Mouse (Mus musculus) cerebellum, adult 8-10 months (tissue): ENCODE data around the gene Nr1h2.

Source experiments
- DNase-seq: peaks from one replicate; pipeline ENCODE4 v3.0.0; 2022

Nr1h2 gene

DNA sequence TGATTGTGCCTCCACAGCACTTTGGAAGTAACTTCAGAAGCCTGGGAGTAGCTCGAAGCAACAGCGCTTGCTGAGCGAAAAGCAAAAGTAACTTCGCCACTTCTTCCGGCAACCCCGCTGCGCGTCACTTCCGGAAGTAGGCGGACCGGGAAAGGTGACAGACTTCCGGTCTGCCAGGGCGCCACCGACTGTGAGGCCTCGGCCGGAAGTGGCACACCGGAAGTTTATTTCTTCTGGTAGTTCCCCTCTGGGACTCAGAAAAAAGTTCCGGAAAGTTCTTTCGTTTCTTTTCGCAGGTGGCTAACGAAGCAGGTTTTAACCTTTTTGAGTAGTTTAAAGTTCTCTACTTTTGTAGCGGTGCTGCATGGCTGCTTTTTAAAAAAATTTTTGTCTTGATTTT is at the start of gene Nr1h2:
Gene Nr1h2 (minus strand): TSS at position 126 of the 400 bp plus-strand sequence.
- DNase-seq, result peak; percentile 92

DNA sequence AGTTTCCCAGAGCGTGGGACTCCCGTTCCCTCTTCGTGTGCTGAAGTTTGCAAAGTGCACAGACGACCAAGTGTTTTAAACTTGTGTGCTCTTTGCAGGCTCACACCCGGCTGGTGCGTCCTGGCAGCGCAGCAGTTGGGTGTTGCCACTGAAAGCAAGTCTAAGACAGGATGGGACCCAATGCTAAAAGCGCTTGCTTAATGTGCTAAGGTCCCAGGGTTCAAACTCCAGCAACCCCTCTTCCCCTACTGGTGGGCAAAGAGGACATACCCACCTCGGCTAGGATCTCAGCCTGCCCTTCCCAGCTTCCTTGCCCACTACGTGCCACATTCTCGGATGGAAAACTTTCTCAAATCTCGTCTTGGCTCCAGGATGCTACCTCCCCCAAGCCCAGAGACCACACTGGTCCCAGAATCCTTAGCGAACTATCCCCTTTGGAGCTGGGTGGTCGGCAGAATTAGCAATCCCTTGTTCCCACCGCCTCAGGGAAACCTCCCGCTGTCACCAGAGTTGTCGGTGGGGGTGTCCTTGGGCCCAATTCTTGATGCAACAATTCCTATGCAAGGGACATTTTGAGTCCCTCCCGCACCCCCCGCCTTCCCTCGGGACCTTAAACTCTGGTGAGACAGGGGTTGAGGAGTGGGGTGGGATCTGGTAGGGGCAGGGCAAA is 49.6 kb upstream of the Nr1h2 start:
- peak; percentile 54 for DNase-seq

DNA sequence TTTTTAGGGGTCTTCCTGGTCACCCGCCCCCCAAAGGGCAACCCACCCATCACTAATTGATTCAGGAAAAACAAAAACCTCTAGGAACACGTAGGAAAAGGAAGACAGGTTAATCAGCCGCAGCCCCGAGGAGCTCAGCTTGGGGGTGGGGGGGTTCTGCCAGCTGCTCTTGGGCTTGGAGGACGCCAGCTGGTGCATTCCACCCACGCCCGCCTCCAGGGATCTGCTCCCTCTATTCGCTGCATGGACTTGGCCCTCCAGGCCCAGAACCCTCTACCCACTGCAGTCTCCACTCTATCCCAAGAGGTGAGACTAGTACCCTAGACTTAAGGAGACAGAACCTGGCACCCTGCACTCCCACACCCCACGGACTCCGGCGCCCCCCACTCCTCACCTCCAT is 48.7 kb upstream of the Nr1h2 start:
- peak; percentile 74 for DNase-seq

DNA sequence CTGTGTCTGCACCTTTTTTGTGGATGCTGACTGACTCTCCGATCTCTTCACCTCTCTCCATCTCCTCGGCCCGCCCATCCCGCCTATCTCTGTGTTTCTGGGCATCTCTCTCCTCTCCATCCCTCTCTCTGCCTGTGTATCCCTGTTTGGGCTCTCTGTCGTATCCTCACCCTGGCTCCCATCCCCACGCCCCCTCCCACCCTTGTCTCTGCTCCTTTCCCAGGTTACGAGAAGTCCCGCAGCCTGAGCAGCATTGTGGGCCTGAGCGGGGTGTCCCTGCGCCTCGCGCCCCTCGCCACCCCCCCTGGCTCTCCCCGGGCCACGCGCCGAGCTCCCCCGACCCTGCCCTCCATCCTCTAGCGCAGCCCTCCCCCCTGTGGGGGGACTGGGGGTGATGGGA is 47.9 kb upstream of the Nr1h2 start:
- no peak for DNase-seq

DNA sequence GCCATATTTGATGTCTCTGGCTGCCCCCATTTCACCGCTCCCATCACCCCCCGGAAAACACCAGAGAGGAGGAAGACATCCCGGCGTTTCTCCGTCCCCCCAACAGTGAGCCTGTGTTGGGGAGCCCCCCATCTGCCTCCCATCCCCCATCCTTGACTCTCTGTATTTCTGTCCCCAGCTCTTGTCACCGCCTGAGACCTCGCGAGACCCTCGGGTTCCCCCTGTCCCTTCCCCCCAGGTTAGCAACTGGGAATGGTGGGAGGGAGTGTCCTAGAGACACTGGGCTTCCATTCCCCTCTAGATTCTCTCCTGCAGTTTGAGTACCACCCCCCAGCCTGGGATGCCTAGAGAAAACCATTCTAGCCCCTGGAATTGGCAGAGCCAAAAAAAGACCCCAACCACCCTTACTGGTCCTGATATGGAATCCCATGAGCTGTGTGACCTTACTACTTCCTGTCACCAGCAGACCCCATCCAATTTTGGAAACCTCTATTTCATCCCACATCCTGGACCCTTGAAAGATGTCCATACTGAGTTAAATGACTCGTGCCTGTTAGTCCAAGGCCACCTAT is 47.0 kb upstream of the Nr1h2 start:
- no peak for DNase-seq

DNA sequence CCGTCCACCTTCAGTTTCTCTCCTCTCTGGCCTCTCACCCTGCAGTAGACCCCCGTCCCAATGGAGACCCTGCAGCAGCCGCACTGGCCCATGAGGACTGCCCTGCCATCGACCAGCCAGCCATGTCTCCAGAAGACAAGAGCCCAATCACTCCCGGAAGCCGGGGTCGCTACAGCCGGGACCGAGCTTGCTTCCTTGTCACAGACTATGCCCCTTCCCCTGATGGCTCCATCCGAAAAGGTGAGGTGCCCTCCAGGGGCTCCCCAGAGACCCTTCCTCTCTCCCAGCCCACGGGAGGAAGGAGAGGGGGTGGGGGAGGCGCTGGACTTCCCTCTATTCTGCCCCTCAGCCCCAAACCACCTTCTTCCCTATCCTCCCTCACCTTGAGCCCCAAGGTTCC is 44.6 kb upstream of the Nr1h2 start:
- no peak for DNase-seq

DNA sequence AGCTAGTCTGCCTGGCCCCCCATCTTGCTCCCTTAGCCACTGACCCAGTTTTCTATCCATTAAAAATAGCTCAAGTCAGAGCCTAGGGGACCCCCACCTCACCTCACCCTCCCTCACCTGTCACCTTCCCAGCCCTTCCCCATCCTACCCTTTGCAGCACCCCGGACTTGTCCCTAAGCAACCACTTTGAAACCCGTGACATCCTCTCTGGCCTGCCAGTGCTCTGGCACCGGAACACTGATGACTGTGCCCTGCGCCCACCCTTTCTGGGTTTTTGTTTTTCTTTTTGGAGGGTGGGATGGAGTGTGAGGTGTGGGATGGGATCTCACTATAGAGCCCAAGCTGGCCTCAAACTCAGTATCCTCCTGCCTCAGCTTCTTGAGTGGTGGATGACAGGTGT is 43.9 kb upstream of the Nr1h2 start:
- no peak for DNase-seq

DNA sequence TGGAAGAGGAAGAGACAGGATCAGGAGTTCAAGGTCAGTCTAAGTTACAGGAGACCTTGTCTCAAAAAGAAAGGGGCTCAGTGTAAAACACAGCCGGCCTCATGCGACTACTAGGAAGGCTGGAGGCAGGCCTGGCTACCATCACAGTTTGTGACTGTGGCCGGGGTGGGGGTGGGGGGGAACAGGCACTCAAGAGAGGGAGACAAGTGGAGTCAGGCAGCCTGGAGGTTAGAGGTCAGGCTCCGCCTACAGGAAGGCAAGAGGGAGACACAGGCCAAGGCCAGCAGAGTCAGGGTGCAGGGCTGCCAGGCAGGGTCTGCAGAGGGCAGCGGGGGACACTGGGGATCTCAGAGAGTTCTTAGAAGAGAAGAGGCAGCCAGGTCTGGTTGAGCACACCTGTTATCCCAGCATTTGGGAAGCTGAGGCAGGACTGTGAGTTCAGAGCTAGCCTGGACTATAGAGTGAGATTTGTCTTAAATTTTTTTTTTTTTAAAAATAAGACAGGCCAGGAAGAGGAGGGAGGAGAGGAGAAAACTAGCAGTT is 43.3 kb upstream of the Nr1h2 start:
- peak; percentile 37 for DNase-seq

DNA sequence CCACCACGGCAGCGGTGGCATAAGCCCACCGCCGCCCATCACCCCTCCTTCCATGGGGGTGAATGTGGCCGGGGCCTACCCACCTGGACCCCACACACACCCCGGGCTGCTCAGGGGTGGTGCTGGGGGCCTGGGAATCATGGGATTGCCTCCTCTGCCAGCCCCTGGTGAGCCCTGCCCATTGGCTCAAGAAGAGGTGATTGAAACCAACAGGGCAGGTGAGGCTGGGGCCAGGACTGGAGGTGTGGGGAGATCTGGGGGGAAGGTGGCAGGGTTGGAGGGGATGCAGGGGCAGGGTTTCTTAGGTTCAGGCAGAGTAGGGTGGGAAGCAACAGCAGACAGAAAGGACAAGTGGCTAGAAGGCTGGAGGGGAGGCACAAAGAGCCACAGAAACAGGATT is 42.3 kb upstream of the Nr1h2 start:
- DNase-seq, result peak; percentile 37

DNA sequence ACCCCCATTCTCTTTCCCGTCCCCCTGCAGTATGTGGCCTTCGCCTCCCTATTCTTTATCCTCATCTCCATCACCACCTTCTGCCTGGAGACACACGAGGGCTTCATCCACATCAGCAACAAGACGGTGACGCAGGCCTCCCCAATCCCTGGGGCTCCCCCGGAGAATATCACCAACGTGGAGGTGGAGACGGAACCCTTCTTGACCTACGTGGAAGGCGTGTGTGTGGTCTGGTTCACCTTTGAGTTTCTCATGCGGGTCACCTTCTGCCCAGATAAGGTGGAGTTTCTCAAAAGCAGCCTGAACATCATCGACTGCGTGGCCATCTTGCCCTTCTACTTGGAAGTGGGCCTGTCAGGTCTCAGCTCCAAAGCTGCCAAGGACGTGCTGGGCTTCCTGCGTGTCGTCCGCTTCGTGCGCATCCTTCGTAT is 41.4 kb upstream of the Nr1h2 start:
- peak; percentile 47 for DNase-seq

DNA sequence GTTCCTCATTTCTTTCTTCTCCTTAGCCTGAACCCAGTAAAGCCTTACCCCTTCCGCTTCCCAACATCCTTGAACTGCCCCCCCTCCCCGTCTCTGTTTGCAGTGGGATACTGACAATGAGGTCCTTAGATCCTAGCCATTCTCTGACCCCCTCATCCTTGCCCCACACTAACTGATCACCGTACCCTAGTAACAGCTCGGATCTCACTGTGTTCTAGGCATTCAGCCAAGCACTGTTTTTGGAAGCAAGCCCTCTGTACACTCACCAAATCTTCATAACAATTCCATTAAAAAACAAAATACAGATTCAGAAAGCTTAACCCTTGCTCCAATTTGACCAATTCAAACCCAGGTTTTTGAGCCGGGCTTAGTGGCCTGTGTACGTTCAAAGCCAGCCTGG is 40.5 kb upstream of the Nr1h2 start:
- peak; percentile 85 for DNase-seq

DNA sequence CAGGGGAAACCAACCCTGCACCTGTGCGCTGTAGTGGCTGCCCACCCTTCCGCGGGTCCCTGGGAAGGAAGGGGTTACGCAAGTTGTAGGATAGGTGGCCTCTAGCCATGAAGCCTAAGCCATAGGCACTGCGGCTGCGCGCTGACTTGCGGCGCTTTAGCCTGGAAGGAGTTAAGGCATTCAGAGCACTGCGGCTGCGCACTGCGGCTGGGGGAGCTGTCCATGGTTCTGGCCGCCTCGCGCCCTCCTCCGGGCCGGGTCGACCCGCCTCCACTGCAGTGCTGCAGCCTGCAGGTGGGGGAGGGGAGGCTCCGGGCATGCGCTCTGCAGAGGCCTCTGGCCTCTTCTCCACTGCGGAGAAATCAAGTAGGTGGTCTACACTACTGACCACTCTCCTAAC is 40.0 kb upstream of the Nr1h2 start:
- DNase-seq, result peak; percentile 95

DNA sequence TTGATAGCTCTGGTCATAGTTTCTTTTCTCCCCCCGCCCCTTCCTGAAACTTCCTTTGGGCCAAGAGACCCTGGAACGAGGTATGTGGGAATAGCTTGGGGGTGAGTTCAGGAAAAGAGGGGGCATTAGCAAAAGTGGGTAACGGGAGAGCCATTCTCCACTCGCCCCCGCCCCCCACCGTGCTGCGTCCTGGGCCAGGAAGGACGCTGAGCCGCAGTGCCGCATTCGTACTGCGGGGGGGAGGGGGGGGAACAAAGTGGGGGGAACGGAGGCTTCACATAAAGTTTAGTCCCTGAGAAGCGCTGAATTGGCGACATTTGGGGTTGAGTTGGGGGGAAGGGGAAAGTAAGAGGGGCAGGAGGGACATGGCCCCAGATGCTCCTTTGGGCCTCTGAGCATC is 39.3 kb upstream of the Nr1h2 start:
- peak; percentile 53 for DNase-seq

DNA sequence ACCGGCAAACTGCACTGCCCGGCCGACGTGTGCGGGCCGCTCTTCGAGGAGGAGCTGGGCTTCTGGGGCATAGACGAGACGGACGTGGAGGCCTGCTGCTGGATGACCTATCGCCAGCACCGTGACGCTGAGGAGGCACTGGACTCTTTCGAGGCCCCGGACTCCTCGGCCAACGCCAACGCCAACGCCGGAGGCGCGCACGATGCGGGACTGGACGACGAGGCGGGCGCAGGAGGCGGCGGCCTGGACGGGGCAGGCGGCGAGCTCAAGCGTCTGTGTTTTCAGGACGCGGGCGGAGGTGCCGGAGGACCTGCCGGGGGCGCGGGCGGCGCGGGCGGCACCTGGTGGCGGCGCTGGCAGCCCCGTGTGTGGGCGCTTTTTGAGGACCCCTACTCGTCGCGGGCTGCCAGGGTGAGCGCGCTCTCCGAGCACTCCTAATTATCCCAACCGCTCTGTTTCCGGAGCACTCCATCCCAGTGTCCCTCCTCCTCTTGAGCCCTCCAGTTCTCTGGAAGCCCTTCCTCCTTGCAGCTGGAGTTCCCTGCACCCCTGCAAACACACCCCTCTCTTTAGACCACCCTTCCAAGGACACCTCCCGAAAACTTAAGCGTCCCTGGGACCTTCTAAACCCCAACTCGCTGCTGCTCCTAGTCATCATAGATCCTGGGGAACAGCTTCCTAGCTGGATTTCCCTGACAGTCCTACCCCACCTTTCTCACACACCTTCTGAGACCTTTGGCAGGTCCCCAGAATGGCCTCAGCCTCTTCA is 37.8 kb upstream of the Nr1h2 start:
- DNase-seq, result peak; percentile 64

DNA sequence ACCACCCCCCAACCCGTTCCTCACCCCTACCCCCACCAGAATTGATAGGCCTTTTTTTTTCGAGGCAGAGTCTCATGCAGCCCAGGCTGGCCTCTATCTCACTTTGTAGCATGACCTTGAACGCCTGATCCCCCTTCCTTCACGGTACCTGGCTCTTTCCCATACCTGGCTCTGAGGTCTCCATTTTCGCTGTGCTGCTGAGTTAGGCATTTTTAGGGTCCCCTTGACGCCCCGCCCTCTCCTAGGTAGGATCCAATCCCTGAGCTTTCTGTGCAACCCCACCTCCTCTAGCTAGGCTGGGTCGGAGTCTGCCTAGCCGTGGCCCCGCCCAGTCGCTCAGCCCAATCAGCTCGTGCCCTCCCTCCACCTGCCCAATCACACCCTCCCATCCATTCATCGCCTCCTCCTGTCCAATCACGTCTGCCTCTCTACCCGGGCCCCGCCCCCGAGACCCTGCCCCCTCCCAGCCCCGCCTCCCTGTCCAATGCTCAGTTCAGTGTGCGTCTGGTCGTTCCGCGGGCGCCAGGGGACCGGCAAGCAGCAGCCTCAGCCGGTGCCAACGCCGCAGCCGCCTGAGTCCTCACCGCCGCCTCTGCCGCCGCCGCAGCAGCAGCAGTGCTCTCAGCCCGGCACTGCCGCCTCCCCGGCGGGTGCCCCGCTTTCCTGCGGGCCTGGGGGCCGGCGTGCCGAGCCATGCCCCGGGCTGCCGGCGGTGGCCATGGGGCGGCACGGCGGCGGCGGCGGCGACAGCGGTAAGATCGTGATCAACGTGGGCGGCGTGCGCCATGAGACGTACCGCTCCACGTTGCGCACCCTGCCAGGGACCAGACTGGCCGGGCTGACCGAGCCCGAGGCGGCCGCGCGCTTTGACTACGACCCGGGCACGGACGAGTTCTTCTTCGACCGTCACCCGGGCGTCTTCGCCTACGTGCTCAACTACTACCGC is 36.9 kb upstream of the Nr1h2 start, which contains the start of gene Kcnc3:
Gene Kcnc3 (plus strand): TSS at position 263 of the 946 bp plus-strand sequence.
- DNase-seq, result peak; percentile 95

DNA sequence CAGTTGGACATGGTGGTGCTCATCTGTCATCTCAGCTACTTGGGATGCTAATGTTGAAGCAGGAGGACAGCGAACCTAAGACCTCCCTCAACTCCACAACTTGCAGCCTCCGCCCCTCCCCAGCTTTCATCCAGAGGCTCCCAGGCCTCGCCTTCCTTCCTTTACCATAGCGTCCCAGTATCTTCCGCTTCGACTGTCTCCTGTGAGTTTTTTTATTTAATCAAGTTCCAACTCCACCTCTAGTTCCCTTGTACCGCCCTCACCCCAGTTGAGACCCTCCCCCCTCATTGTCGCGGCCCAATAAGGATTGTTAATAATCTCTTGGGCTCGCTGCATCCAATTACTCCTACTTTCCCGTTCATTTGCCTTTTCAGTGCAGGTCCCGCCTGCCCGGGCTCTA is 36.2 kb upstream of the Nr1h2 start:
- DNase-seq, result peak; percentile 54

DNA sequence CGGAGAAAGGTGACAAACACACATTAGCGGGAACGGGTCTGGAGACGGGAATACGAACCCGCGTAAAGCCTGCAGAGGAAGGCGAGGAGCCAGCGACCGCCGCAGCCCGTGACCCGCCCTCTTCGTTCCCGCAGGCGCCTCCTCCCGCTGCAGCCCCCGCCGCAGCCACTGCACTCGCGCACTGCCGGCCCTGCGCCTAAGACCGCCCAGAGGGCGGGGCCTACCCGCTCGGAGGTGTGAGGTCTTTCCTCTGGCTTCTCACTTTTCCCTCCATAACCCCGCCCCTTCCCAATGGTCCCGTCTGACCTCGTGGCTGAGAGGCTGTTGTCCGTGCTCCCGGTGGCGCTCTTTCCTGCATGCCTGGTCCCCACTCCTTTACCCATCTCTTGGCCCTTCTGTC is 35.4 kb upstream of the Nr1h2 start:
- DNase-seq, result peak; percentile 95

DNA sequence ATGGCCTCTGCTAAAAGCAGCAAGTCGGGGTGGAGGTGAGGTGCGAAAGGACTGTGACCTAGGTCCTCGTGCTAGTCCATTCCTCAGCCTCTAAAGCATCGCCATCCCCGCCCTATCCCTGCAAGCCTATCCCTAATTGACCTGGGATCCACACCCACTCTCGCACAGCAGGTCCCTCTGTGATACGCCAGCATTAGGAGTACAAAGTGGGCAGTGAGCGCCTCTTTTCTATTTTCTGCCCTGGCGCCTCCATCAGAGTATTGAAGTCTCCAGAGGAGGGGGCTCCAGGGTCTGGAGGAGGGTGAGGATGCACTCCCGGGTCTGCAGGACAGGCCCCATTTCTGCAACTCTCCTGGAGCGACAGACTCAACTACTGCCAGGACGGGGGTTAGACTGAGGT is 34.6 kb upstream of the Nr1h2 start:
- peak; percentile 62 for DNase-seq

DNA sequence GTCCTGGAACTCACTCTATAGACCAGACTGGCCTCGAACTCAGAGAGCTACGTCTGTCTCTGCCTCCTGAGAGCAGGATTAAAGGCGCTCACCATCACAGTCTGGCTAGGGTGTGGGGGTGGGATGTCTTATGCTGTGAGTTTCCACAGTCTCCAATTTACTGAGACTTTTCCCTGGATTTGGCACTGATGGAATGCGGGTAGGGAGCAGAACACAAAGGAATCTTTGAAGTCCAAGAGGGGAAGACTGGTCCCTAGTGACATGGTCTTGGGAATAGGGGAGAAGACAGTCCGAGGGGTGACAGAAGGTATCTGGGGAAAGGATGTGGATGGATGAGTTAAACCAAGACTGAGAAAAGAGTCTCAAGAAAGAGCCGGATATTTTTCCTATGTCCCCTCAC is 33.9 kb upstream of the Nr1h2 start:
- DNase-seq, result peak; percentile 27

DNA sequence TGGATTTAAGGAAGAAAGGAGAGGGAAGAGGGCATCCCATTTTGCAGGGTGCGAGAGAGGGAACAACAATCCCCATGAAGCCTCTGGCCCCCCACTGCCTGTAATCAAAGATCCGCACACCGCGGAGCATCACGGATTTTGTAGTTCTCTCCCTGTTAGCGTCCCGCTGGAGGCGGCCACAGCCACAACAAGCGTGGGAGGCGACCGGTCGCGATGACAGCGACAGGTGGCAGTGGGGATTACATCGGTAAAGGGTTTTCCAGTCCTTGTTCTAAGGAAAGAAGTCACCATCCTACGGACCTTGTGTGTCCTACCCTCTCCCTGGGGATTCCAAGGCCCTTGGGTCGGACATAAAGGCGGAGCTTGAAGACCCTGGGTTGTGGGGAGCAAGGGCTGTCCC is 33.2 kb upstream of the Nr1h2 start:
- DNase-seq, result peak; percentile 90

DNA sequence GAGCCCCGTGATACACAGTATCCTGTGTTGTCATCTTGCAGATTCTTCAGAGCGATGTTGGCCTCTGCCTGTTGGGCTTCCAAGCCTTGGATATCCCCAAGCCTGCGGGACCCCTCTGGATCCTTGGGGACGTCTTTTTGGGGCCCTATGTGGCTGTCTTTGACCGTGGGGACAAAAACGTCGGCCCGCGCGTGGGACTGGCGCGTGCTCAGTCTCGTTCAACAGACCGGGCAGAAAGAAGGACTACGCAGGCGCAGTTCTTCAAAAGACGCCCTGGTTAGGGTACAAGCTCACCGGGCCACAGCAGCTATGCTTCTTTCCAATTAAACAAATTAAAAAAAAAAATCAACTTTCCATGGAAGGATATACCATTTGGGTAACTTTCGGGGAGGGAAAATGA is 32.8 kb upstream of the Nr1h2 start:
- DNase-seq, result peak; percentile 84

DNA sequence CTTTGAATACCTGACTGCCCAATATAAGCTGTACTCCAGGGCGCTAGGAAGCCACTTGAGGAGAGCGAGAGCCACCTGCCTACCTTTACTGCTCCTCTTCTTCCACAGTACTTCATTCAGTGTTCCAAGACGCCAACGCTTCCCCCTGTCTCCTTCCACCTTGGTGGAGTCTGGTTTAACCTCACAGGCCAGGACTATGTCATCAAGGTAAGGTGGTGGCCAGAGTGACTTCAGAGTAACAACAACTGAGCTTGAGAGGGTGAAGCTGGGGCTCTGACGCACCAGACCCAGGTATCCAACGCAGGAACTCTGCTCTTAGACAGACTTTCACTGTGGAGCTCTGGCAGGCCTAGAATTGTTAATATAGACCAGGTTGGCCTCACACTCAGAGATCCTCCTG is 31.9 kb upstream of the Nr1h2 start:
- DNase-seq, result peak; percentile 25

DNA sequence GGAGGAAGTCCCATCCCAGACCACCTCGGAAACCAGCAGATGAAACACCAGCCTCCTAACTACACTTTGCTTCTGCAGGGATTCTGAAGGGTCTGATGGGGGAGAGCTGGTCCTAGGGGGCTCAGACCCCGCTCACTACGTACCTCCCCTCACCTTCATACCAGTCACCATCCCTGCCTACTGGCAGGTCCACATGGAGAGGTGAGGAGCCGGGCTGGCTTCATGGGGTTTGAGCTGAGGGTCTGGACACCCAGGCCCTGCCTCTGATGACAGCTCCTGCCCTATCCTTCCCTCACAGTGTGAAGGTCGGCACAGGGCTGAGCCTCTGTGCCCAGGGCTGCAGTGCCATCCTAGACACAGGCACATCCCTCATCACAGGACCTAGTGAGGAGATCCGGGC is 31.2 kb upstream of the Nr1h2 start:
- peak; percentile 28 for DNase-seq
